Mouse (Mus musculus) lung, postnatal 10 days (tissue): ENCODE measurements around the gene Bhlhe23.

Experiments used
- DNase-seq: peaks from one replicate; pipeline ENCODE4 v3.0.0; 2021

Bhlhe23 gene

GRCm38 (mm10) chr2:180775223-180775622 is 1.5 kb downstream of the Bhlhe23 start:
- DNase-seq, result no peak

GRCm38 (mm10) chr2:180765713-180766112 is 11.0 kb downstream of the Bhlhe23 start:
- DNase-seq, result no peak

GRCm38 (mm10) chr2:180764986-180765385 is 11.7 kb downstream of the Bhlhe23 start:
- DNase-seq, result no peak

- DNase-seq, result no peak
Measured at GRCm38 (mm10) chr2:180758513-180759263, 18.0 kb downstream of the Bhlhe23 start.

GRCm38 (mm10) chr2:180756786-180757185 is 19.9 kb downstream of the Bhlhe23 start:
- DNase-seq, result no peak

- DNase-seq, result peak; percentile 69
Measured at GRCm38 (mm10) chr2:180755896-180756295, 20.8 kb downstream of the Bhlhe23 start.

GRCm38 (mm10) chr2:180754976-180755688 is 21.6 kb downstream of the Bhlhe23 start:
- DNase-seq, result no peak

- no peak for DNase-seq
Measured at GRCm38 (mm10) chr2:180748904-180749303, 27.8 kb downstream of the Bhlhe23 start.

- no peak for DNase-seq
Measured at GRCm38 (mm10) chr2:180746569-180747192, 30.0 kb downstream of the Bhlhe23 start.

GRCm38 (mm10) chr2:180745248-180745927 is 31.3 kb downstream of the Bhlhe23 start:
- DNase-seq, result peak; percentile 90

- DNase-seq, result no peak
Measured at GRCm38 (mm10) chr2:180743321-180743720, 33.4 kb downstream of the Bhlhe23 start.

GRCm38 (mm10) chr2:180742820-180743219 is 33.9 kb downstream of the Bhlhe23 start:
- DNase-seq, result no peak

- DNase-seq, result no peak
Measured at GRCm38 (mm10) chr2:180741421-180741820, 35.3 kb downstream of the Bhlhe23 start.

- no peak for DNase-seq
Measured at GRCm38 (mm10) chr2:180740349-180740748, 36.4 kb downstream of the Bhlhe23 start.

- DNase-seq, result no peak
Measured at GRCm38 (mm10) chr2:180737984-180738383, 38.7 kb downstream of the Bhlhe23 start.

- no peak for DNase-seq
Measured at GRCm38 (mm10) chr2:180735232-180735631, 41.5 kb downstream of the Bhlhe23 start.

GRCm38 (mm10) chr2:180731984-180732383 is 44.7 kb downstream of the Bhlhe23 start:
- no peak for DNase-seq

- DNase-seq, result peak; percentile 36
Measured at GRCm38 (mm10) chr2:180731036-180731435, 45.7 kb downstream of the Bhlhe23 start.

- no peak for DNase-seq
Measured at GRCm38 (mm10) chr2:180727613-180728021, 49.1 kb downstream of the Bhlhe23 start.

- peak; percentile 46 for DNase-seq
Measured at GRCm38 (mm10) chr2:180726658-180727442, 49.9 kb downstream of the Bhlhe23 start.

- no peak for DNase-seq
Measured at GRCm38 (mm10) chr2:180725856-180726629, 50.7 kb downstream of the Bhlhe23 start.

GRCm38 (mm10) chr2:180725414-180725778 is 51.3 kb downstream of the Bhlhe23 start:
- no peak for DNase-seq
